Mouse (Mus musculus) CH12F3 (cell line): ENCODE measurements around the gene Sptb.

ENCODE experiments used
- in situ Hi-C: fragments of 300-500 bp; cut with MboI; formaldehyde crosslinking; loops from 2 replicates; pipeline ENCODE4 v1.14.3; 2020; ENCODE audit warnings: low sequenced_read_pairs

Gene Sptb

DNA sequence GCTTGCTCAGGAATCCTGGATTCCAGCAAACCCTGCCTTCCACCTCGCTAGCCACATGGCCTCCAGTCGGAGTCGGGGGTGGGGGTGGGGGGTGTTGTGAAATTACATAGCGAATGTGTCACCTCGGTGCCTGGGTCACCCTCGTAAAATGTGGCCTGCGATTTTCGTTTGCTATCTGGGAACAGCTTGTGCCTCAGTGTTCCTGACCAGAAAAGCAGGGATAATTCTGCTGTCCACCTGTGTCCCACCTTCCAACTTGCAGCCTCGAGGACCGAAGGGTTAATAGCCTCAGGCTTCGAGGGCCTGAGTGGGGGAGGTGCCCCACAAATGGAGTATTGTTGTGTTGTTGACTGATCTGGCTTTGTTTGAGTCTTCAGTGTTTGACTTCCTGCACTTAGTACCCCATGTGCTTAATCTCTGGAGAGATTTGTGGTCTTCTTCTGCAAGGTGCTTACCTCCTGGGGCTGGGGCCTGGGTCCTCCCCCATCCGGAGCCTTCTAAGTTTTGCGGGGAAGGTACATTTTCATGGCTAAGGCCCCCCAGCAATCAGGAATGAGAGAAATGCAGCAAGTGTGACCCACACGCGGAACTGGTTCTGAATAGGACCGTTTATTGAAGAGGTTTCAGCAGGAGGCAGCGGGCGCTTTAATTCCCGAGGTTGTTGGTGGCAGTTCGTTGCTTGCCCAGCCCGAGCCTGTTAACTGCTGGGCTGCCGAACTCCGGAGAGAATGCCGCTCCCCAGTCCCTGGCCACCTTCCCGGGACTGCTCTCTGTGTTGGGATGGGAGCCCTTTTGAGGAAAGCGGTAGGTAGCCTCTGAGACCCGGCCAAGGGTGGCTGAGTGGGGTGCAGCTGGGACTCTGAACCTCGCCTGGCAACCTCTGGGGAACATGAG, 163.7 kb downstream of the Sptb start:
- in situ Hi-C loops = no loop called here

GRCm38 (mm10) chr12:76545786-76546370, 164.5 kb downstream of the Sptb start:
- in situ Hi-C loops = no loop called here

DNA sequence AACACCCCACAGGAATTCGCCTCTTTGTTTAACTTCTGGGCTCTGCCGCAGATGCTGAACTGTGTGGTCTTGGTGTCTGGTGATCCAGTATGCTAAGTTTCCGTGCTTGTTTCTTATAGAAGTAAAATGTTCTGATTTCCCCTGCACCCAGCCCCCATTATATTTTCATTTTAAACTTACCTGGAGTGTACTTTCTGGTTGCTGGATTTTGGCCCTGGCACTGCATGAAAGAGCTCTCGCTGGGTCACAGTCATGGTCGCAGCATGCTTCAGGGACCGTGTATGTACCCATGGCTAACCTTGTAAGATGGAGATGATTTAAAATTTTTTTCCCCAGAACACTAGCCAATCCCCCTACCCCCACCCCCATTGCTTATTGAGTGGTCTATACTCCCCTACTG, 168.5 kb downstream of the Sptb start:
- in situ Hi-C loops = no loop called here

GRCm38 (mm10) chr12:76541475-76541874, 168.9 kb downstream of the Sptb start:
- in situ Hi-C loops = no loop called here

- in situ Hi-C loops = no loop called here
These were observed 169.6 kb downstream of the Sptb start for GRCm38 (mm10) chr12:76540701-76541221.

- in situ Hi-C loops = no loop called here
These were observed 170.2 kb downstream of the Sptb start for GRCm38 (mm10) chr12:76540169-76540568.

- in situ Hi-C loops = no loop called here
These were observed 172.9 kb downstream of the Sptb start for GRCm38 (mm10) chr12:76537434-76537833.

DNA sequence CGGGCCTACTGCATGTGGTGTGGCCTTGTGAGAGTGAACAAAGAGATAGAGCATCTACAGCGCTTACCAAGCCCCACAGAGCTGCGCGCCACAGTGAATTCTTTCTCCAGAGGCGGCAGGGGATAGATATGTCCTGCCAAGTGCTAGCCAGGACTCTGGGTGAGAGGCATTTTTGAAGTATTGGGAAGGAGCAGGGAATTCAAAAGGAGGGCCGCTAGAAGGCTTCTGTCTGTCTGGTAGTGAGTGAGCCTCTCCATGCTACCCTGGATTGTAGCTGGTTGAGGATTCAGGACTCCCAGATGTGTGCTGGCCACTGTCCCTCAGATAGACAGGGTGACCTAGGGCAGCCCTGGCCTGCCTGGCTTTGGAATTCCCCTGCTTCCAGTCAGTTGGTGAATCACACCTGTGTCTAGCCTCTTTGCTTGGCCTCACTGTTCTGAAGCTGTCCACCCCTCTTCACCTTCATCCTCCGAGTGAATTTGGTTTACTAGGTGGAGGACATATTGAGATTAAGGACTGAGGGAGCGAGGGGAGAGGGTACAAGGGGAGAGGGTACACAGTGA, 173.7 kb downstream of the Sptb start:
- in situ Hi-C loops = no loop called here

DNA sequence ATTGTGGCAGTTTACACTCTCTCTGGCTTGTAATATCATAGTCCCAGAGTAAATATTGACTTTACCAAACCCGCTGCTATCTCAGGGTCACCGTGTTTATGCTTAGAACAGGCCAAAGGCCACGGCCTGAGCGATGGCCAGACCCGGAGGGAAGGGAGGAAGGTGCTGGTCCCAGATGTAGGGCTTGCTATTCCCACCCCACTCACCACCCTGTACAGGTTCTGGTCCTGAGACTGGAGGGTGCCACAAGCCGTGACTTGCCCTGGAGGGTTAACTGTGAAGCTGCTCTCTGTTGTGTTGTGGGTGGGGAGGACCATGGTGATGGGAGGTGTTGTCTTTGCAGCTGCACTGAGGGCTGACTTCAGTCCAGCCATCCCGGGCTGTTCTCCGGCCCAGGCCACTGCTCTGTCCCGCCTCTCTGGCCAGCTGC, 174.9 kb downstream of the Sptb start:
- in situ Hi-C loops = no loop called here

- in situ Hi-C loops = no loop called here
These were observed 175.6 kb downstream of the Sptb start for GRCm38 (mm10) chr12:76534641-76535283.

DNA sequence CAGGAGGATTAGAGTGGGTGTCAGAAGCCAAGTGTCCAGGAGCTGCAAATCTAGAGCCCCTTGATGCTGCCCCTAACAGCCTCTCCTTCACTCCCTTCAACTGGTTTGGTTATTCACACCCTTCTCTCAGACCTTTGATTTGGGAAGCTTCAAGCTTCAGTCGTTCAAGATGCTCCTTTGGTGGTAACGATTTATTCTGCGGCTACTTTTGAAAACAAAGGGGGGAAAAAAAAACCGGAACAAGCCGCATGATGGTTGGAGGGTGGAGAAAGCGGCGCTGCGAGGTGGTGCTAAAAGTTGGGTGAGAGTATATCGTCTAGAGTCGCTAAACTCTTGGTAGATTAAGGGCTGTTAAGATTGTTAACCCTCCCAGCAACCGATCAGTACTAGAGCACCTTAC, 176.1 kb downstream of the Sptb start:
- in situ Hi-C loops = no loop called here

DNA sequence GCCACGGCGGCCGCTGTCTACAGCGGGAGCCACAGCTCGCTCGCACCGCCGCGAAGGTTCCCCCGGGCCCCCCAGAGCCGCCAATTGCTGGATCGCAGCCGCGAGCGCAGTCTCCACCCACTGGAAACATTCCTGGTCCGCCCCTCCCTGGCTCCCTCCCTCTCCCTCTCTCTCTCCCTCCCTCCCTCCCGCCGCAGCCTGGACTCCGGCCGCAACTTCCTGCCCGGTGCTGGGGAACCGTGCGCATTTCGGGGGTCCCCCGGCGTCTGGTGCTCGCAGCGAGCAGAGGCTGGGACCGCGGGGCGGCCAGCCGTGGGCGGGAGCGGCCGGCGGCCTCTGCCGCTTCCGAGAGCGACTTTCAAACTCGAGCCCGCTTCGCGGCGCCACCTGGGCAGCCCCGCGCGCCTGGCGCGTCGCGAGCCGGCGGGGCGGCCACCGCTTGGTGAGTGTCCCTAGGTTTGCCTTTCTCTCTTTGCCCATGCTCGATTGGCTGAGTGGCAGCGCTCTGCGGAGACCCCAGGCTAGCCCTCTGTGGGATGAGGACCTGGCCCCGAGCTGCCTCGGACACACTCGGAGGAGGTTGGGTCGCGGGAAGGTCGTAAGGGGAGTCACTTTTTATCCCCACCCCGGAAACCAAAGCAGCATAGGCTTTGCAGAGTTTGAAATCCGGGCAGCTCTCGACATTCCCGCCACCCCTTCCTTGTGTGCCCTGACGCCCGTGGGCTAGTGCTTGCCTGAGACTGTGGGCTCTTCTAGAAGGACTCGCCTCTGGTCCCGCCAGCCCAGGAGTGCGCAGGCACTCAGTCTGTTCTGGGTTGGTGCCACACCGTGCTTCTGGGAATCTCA, 176.7 kb downstream of the Sptb start:
- in situ Hi-C loops = no loop called here

GRCm38 (mm10) chr12:76532926-76533376, 177.4 kb downstream of the Sptb start:
- in situ Hi-C loops = no loop called here

DNA sequence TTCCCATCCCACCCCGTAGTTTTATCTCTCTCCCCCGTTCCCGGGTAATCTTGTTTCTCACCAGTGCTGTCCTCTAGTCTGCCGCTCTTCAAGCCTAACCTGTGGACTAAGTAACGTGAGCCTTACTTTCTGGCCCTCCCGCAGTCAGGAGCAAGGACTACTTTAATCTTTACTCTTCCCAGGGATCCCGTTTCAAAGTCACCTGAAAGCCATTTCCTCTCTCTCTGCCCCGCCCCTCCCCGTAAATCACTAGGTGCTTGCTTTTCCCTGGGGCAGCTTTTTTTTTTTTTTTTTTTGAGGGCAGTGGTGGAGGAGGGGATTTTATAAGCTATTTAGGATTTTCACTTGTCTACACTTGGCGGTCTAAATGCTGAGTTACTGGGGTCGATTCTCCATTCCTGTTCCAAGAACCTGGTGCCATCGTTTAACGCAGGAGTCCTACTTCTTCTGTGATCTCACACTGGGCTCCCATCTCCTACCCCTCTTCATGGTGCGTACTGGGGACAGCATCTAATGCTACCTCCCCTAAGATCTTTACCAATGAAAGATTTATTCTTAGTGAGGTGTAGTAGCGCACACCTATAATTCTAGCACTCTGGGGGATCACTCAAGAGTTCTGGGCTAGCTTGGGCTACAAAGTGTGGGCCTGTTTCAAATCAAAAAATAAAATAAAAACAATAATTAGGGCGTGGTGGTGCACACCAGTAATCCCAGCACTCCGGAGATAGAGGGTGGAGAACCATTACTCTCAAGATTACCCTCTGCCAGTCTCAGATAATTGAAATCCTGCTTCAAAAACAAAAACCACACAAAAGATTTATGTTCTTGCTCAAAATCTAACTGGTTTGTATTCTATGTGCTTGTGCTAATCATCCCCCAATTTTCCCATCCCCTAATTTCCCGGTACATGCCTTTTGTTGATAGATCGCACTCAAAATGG, 178.1 kb downstream of the Sptb start:
- in situ Hi-C loops = no loop called here

- in situ Hi-C loops = no loop called here
These were observed 179.7 kb downstream of the Sptb start, which contains the start of gene Plekhg3 for GRCm38 (mm10) chr12:76530580-76531139. TSS of gene Plekhg3 (plus strand) at chr12:76530891.
